Mouse (Mus musculus): ENCODE data around the gene Usp26. TPM values are rescaled to one million over a fixed set of nuclear protein-coding genes. Genes with fewer than 3 reads are reported as not detected.

Usp26 gene
- polyA plus RNA-seq (2017; shearing (Covaris generic)), result not detected

GRCm38 (mm10) chrX:51801133-51801532 lies at the start of gene Usp26:
Usp26 (minus strand) TSS chrX:51801233.

Other genes with a start within 250 kb of the Usp26 start
- gene Hs6st2, start 119.4 kb downstream of the Usp26 start, polyA plus RNA-seq (2017; shearing (Covaris generic)), result 1.0 TPM
- not detected for gene 1700080O16Rik, start 171.5 kb upstream of the Usp26 start, polyA plus RNA-seq (2017; shearing (Covaris generic))

Measured in effector memory CD4-positive, alpha-beta T cell, adult 7 months (primary cell).